Mouse (Mus musculus) bone marrow macrophage, adult 2 months (primary cell): ENCODE data around the gene Smurf1.

ENCODE experiments used
- CTCF ChIP-seq: IDR thresholded peaks from 2 replicates; pipeline ENCODE4 v1.5.1; 2012; ENCODE audit warnings: low read depth, mild to moderate bottlenecking, low read length, moderate library complexity
- POLR2A ChIP-seq: IDR thresholded peaks from 2 replicates; pipeline ENCODE4 v1.6.1; 2012; ENCODE audit warnings: mild to moderate bottlenecking, low read depth, low read length, borderline replicate concordance

DNA sequence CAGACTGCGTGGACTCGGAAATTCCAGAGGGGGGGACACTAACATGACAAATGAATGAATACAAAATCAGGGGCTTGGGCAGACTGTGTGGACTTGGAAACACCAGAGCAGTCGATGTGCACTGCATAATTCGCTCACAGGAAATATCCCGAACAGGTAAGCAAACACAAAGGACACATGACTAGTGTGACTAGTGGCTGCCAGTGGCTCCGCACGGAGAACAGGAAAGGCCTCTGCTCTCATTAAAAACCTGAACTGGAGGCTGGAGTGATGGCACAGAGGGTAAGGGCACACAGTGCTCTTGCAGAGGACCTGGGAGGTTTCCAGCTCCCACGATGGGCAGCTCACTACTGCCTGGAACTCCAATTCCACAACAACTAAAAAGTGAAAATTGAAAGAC is 47.4 kb downstream of the Smurf1 start:
- TF ChIP-seq CTCF: no peak
- no peak for TF ChIP-seq POLR2A
